Mouse (Mus musculus) kidney, postnatal 25 days (tissue): ENCODE results near the gene Zkscan5.
A peak's percentile ranks its signal among the peaks of the same experiment; 100 is the strongest.
"Not testable (repeated sequence)": the region's sequence is repeated elsewhere in the genome, so short reads cannot be mapped to it uniquely, and the experiment has no call there.

Source experiments
- DNase-seq, 2 experiments: peaks; one replicate each; pipeline ENCODE4 v3.0.0; 2021; ENCODE audit warnings: mixed read lengths in 2 of 2

Gene Zkscan5

GRCm38 (mm10) chr5:145203936-145204691, at the start of gene Zkscan5:
Zkscan5 (plus strand) TSS chr5:145204562.
- peak; percentile 99 for DNase-seq

GRCm38 (mm10) chr5:145161361-145161760, 43.0 kb upstream of the Zkscan5 start:
- peak in 1 of 2 experiments; percentile 18 for DNase-seq

DNA sequence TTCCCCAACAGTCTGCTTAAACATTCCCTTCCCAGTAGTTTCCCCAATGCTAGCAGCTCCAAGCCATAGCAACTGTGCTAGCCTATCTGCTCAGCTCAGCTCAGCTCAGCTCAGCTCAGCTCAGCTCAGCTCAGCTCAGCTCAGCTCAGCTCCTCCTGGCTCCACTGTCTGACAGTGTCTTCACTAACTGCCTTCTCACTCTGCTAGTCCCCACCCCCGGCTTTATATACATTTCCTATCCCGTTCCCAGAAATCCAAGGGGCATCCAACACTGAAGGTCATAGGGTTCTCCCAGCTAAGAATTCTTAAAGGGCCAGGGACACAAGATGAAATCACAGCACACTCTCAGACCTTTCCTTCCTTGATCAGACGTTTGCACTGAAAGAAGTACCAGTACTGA, 39.7 kb upstream of the Zkscan5 start:
- peak in 1 of 2 experiments; percentile 37 for DNase-seq

GRCm38 (mm10) chr5:145165184-145165583, 39.2 kb upstream of the Zkscan5 start:
- DNase-seq: no peak

DNA sequence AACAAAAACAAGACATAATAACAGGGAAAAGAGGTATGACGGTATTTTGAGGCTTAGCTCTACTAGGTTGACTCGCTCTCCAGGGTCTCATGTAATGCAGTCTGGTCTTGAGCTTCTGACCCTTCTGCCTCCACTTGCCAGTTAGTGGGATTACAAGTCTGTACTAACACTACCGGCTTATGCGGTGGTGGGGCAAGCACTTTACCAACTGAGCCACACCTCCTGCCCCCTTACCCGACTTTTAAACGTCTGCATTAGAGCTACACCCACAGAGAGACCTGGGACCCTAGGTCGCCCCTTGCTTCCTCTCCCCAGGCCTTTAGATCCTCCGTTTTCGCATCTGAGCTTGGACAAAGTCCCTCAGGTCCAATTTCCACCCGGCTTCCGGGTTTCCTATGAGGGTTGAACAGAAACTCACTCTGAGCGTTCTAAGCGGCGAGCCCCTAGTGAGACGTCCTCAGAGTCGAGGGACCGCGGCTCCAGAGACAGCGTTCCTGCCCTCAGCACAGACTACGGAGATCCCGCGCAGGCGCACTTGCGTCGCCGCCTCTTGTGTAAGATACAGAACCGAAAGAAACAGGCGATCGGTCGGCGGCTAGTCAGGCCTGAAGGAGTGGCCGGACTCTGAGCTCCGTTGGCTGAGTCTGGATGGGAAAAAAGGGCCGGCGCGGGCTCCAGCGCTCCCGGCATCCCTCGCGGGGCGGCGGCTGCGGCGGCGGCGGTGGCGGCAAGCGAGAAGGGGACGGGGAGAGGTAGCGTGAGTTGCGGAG, 37.6 kb upstream of the Zkscan5 start, which contains the start of the genes Ptcd1 and Cpsf4:
TSS of gene Ptcd1 (minus strand) at position 573 of the 770 bp plus-strand sequence.
TSS of gene Cpsf4 (plus strand) at position 678 of the 770 bp plus-strand sequence.
- peak; percentile 100 for DNase-seq

DNA sequence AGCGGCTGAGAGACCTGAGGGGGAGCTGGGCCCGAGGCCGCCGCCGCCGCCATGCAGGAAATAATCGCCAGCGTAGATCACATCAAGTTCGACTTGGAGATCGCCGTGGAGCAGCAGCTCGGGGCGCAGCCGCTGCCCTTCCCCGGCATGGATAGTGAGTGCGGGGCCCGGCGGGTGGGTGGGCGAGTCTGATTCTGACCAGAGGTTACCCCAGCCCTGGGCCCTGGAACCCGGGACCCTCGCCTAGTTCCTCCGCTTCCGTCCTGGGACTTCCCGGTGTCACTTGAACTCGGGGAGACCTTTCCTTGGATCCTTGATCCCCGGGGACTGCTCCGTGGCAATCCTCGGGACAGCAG, 37.1 kb upstream of the Zkscan5 start:
- DNase-seq: no peak

GRCm38 (mm10) chr5:145178461-145178980, 25.8 kb upstream of the Zkscan5 start:
- no peak for DNase-seq

DNA sequence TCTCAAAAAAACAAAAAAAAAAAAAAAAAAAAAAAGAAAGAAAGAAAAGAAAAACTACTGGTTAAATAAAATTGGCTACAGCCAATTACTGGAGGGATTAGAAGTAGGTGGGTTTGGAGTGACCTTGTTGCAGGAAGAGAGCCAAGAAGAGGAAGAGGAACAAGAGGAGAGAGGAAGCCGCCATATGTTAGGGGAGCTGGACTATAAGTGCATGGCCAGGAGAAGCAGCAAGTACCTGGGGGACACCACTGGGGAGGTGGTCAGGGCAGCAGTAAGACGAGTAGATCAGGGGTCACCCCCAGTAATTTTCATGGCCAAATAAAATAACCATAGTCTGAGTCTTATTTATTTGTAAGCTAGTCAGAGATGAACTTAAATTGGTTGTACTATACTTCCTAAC, 19.1 kb upstream of the Zkscan5 start:
- DNase-seq: no peak

DNA sequence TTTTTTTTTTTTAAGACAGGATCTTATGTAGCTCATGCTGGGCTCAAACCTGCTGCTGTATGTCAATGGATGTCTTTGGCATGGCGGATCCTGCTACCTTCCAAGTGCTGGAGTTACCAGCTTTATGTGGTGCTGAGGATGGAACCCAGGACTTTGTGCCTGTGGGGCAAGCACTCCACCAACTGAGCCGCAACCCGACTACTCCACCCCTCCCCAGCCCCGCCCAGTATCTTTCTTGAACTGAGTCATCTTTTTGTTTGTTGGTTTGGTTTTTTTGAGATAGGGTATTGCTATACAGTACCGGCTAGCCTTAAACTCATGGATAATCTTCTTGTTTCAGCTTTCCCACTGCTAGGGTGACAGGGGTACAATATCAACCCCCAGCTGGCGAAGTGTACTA, 14.9 kb upstream of the Zkscan5 start:
- no peak for DNase-seq

GRCm38 (mm10) chr5:145190373-145190772, 14.0 kb upstream of the Zkscan5 start:
- DNase-seq: no peak

- DNase-seq: peak; percentile 94 to 96
Measured at GRCm38 (mm10) chr5:145190875-145191798, 13.2 kb upstream of the Zkscan5 start.

DNA sequence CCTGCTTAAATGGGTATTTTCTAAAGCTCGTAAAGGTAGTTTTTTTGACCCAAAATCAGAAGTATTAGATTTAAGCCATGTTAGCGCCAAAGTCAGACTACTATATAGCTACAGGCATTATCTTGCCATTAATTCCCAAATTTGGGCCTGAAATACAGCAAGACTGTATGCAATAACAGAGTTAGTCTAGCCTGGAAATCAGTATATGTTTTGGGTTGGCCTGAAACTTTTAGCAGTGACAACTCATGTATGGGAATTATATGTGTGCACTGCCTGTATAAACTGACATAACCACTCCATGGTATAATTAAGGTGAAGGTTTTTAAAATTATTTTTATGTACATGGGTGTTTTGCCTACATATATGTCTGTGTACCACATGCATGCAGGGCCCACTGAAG, 12.4 kb upstream of the Zkscan5 start, which contains the start of gene Atp5j2:
TSS of gene Atp5j2 (minus strand) at position 101 of the 400 bp plus-strand sequence.
- no peak for DNase-seq

DNA sequence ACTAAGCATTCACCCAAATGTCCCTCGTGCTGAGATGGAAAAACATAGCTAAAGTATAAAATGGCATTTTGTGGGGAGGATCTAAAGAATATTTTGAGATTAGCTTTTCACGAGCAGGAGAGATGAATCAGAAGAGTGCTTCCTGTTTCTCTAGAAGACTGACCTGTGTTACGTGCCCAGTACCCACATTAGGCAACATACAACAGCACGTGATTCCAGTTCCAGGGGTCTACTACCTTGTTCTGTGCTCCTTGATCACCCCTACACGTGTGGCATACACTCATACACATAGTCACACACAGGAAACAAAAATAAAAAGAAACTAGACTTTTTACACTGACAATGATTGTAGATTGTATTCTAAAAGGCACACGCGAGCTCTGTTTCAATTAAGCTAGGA, 4.0 kb upstream of the Zkscan5 start:
- DNase-seq: no peak

GRCm38 (mm10) chr5:145201321-145201991, 2.9 kb upstream of the Zkscan5 start, which contains the start of gene Zkscan14:
Zkscan14 (minus strand) TSS chr5:145201868.
- peak; percentile 82 to 89 for DNase-seq

DNA sequence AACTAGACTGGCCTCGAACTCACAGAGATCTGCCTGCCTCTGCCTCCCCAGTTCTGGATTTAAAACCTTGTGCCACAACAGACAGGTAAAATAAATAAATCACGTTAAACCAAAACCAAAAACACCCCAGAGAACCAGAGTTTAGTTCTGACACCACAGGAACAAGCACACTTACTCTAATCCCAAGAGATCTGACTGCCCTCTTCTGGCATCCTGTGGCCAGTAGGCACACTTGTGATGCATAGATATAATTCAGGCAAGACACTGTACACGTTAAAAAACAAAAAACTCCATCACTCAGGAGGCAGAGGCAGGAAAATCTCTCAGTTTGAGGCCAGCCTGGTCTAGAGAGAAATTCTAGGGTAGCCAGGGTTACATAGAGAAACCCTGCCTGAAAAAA, 1.9 kb upstream of the Zkscan5 start:
- DNase-seq: peak in 1 of 2 experiments; percentile 5

DNA sequence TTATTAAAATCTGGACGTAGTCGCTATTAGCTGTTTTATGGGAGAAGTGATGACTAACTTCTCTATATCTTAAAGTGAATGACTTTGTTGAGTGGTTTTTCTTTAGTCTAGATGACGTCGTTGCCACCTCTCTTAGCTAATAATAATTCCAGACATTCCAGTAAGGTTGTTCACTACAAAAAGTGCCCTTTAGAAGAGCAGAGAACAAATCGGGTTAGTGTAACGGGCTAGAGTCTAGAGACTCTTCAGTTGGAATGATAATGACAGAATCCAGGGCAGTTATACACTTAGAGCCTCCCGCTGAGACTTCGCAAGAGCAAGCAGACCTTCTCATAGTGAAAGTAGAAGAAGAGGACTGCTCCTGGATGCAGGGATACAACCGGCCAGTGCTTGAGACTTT, 679 bp downstream of the Zkscan5 start:
- no peak for DNase-seq

- no peak for DNase-seq
Measured at GRCm38 (mm10) chr5:145207385-145207784, 3.0 kb downstream of the Zkscan5 start.

DNA sequence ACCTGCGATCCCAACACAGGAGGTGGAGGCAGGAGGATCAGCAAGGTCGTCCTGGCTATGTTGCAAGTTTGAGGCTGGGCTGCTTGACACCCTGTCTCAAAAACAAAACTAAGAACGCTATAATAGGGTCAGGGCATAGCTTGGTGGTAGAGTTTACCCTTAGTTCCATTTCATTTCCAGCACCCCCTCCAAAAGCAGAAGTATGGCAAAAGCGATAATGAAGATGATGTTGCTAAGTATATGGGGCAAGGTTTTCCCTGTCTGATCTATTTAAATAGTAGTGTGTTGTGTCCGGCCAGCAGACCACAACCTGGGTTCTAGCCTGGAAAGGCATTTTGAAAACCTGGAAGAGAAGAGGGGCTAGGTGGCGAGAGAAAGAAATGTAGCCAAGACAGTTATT, 3.6 kb downstream of the Zkscan5 start:
- DNase-seq: no peak

DNA sequence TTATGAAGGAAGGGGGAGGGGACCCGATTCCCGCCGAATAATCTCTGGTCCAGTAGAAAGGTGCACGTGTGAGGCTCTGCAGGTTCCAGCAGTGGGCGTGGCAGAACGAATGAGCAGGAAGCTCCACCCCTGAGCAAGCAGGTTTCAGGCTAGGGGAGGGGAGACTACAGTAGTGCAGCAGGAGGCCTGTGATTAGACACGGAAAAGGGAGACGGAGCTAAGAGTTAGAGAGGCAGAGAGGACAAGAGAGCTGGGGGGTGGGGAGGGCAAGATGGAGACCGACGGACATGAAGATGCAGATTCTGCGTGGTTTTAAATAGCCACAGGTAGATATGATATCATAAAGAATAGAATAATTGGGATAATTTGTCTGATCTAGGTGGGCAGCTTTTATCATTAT, 4.0 kb downstream of the Zkscan5 start:
- not testable (repeated sequence) for DNase-seq

DNA sequence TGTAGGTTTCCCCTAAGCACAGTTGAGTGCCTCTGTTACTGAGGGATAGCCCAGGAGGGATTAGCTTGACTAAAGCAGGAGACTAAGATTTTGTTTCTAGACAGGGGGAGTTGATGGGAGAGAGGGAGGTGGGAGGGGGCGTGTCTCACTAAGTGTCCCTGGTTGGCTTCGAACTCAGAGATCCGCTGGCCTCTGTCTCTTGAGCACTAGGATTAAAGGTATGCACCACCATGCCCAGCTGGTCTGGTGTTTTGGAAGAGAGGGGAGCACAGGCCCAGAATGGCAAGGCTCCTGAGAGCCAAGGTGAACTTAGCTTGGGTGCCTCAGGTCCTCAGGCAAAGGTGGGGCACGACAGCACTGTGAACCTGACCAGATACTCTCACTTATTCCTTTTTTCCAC, 7.0 kb downstream of the Zkscan5 start:
- no peak for DNase-seq

DNA sequence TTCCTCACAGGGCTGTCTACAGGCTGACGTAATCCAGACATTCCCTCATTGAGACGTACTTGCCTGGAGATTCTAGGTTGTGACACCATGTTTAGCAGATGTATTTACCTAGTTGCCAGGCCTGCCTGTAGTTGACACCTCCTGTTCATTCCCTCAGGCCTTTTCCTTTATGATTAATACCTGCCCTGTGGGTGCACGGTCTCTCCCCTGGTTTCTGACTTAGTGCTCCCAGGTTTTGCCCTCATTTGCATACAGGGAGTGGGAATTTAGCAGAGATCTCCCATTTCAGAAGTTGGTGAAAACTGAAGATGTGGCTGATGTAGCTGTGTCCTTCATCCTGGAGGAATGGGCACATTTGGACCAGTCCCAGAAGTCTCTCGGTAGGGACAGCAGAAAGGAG, 7.9 kb downstream of the Zkscan5 start:
- DNase-seq: no peak

GRCm38 (mm10) chr5:145213505-145213904, 9.1 kb downstream of the Zkscan5 start:
- no peak for DNase-seq
